Mouse (Mus musculus) lung, postnatal 0 days (tissue): ENCODE measurements around the gene Dcaf12. TPM values are rescaled to one million over a fixed set of nuclear protein-coding genes. Genes with fewer than 3 reads are reported as not detected.

Experiments
- ATAC-seq: fragments of 200-750 bp; cut with Nextera tagmentation; 2 replicates; pipeline ENCODE4 v1.8.0; 2017; ENCODE audit warnings: moderate library complexity
- DNase-seq: peaks from one replicate; pipeline ENCODE4 v3.0.0-alpha.2; 2016; ENCODE audit warnings: low spot score
- H3K27ac ChIP-seq: fragments of 300-500 bp; sonication (generic); 2 replicates; pipeline ENCODE4 v1.5.1; 2014; ENCODE audit warnings: antibody characterized with exemption, mild to moderate bottlenecking, low read length, mixed read lengths
- H3K27me3 ChIP-seq: fragments of 300-500 bp; sonication (generic); replicated peaks from 2 replicates; pipeline ENCODE4 v1.6.1; 2014; ENCODE audit warnings: low read length, mixed read lengths; ENCODE audit not compliant: insufficient read depth
- H3K36me3 ChIP-seq: fragments of 300-500 bp; sonication (generic); 2 replicates; pipeline ENCODE4 v1.6.1; 2014; ENCODE audit warnings: low read length, mixed read lengths; ENCODE audit not compliant: insufficient read depth
- H3K4me1 ChIP-seq: fragments of 300-500 bp; sonication (generic); 2 replicates; pipeline ENCODE4 v1.6.1; 2014; ENCODE audit warnings: antibody characterized with exemption, low read depth, low read length, mixed read lengths; ENCODE audit not compliant: insufficient read depth
- H3K4me2 ChIP-seq: fragments of 300-500 bp; sonication (generic); replicated peaks from 2 replicates; pipeline ENCODE4 v1.6.1; 2014; ENCODE audit warnings: low read depth, mild to moderate bottlenecking, low read length, moderate library complexity, mixed read lengths
- H3K4me3 ChIP-seq: fragments of 300-500 bp; sonication (generic); 2 replicates; pipeline ENCODE4 v1.5.1; 2014; ENCODE audit warnings: low read depth, low read length
- H3K9ac ChIP-seq: fragments of 300-500 bp; sonication (generic); replicated peaks from 2 replicates; pipeline ENCODE4 v1.6.1; 2014; ENCODE audit warnings: low read depth, mild to moderate bottlenecking
- H3K9me3 ChIP-seq: fragments of 300-500 bp; sonication (generic); 2 replicates; pipeline ENCODE4 v1.6.1; 2016; ENCODE audit warnings: low read length, mixed read lengths
- CTCF ChIP-seq: IDR thresholded peaks from 2 replicates; pipeline ENCODE4 v1.5.1; 2016; ENCODE audit warnings: antibody characterized with exemption, mild to moderate bottlenecking
- EP300 ChIP-seq: IDR thresholded peaks from 2 replicates; pipeline ENCODE4 v1.6.1; 2016; ENCODE audit warnings: antibody characterized with exemption, mild to moderate bottlenecking, control low read depth
- WGBS: fragments of 180-500 bp; shearing (Covaris S2); extraction: QIAGEN DNeasy Blood & Tissue Kit; methylation state at CpG from one replicate; pipeline ENCODE4 v1.1.7; 2014; 5-methylcytosine and 5-hydroxymethylcytosine counted together
- polyA plus RNA-seq: library from polyadenylated mRNA; unstranded; fragments of >200 nt; fragmentation: Nextera tagmentation; extraction: Ambion mirVana; gene quantifications from 2 replicates; pipeline ENCODE4 v1.2.1, GENCODE M21; 2015

Gene Dcaf12
- polyA plus RNA-seq, result 41.3 and 48.1 TPM in 2 replicates

DNA sequence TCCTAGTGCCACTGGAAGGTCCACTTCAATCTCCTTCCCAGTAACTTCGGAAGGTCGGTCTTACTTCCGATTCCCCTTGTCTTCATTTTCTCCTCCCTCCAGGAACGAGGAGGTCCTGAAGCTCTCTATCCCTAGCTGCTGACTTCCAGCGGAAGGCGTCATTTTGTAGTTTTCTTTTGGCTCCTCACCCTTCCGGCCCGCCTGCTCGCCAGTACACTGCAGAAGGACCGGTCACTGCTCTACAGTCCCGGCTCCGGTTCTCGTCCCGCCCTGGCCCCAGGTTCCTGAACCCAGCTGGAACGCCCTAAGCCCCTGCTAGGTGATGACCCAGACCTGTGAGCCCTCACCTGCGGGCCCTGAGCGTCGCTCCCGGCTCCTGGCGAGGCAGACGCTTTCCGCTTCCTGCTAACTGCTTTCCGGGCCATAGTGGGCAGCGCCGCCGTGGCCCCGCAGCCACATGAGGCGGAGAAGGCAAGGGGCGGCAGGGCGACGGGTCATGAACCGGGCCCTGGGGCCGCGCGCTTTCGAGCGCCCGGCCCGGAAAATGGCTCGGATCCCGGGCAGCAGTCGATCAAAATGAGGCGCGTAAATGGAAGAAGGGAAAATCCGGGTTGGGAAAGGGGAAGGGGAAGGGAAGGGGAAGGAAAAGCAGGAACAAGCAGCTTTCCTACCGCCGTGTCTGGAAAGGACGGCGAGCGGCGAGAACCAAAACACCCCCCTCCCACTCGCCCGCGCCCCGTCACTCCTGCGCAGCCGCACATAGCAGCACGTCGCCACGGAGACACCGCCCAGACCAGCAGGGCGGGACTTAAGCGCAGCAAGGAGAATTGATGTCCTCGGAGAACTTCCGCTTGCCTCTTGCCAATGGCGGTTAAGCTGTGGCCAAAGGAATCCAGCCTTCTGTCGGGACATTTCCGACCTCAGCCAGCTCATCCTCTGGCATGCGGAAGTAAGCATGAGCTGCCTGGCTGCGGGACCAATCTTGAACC is at the start of gene Dcaf12:
Gene Dcaf12 (minus strand): TSS at position 749 of the 989 bp plus-strand sequence.
- under 1% methylated on average over 69 of the region's 70 CpGs for WGBS

DNA sequence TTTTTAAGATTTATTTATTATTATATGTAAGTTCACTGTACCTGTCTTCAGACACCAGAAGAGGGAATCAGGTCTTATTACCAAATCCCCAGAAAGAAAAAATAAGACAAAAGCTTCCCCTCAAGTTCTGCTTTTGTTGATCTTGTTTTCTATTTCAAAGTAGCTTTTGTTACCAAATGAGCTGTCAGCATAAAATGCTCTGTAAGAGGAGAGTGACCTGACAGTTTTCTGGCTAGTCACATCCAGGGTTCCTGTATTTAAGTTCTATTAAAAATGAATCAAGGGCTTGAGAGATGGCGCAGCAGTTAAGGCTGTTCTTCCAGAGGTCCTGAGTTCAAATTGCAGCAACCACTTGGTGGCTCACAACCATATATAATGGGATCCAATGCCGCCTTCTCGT is 46.4 kb upstream of the Dcaf12 start:
- DNase-seq (peak; percentile 26), ATAC-seq (no peak)
- H3K4me3 ChIP-seq, result no peak overlapping the region
- no peak overlapping the region for H3K9ac ChIP-seq
- H3K27ac ChIP-seq, result no peak overlapping the region
- no peaks in the 10 kb centered on the region for H3K9me3 ChIP-seq
- TF ChIP-seq CTCF, result no peak
- TF ChIP-seq EP300, result no peak
- H3K36me3 ChIP-seq, result no peaks in the 10 kb centered on the region
- no peaks in the 10 kb centered on the region for H3K4me1 ChIP-seq
- no peaks in the 10 kb centered on the region for H3K27me3 ChIP-seq
- no peak overlapping the region for H3K4me2 ChIP-seq
- WGBS, result 84% methylated on average over 3 of the region's 3 CpGs

More for the DNA sequence above, at the start of gene Dcaf12:
- H3K4me3 ChIP-seq, result peak within 1 kb of the TSS; percentile 98
- no peaks in the 10 kb centered on the region for H3K36me3 ChIP-seq
- peak; percentile 99 for DNase-seq
- peak; percentile 98 for ATAC-seq
- peak within 1 kb of the TSS; percentile 100 for H3K27ac ChIP-seq
- no peak for TF ChIP-seq CTCF
- TF ChIP-seq EP300, result peak; percentile 71
- no peaks in the 10 kb centered on the region for H3K27me3 ChIP-seq
- peaks cover 16% of the 10 kb centered on the region; the same call in 1 of the 2 replicates for H3K4me1 ChIP-seq
- peak within 1 kb of the TSS; percentile 82 for H3K4me2 ChIP-seq
- H3K9ac ChIP-seq, result peak within 1 kb of the TSS; percentile 99
- no peaks in the 10 kb centered on the region for H3K9me3 ChIP-seq

DNA sequence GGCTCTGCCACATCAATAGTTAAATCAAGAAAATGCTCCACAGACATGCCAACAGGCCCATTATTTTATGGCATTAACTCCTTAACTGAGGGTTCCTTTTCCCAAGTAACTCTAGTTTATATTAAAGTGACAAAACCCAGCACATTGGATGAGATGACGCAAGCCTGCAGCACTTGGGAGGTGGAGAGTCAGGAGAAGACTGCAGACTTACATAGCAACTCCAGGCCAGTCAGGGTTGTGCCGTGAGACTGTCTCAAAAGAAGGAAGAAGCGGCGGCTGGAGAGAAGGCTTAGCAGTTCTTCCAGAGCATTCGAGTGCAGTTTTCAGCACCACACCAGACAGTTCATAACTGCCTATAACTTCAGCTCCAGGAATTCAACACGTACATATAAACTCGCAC is 44.7 kb upstream of the Dcaf12 start:
- Histone ChIP-seq H3K9ac (no peak overlapping the region), H3K4me3 (no peak overlapping the region), H3K36me3 (no peaks in the 10 kb centered on the region), H3K27ac (no peak overlapping the region), H3K27me3 (no peaks in the 10 kb centered on the region), H3K9me3 (no peaks in the 10 kb centered on the region), H3K4me2 (no peak overlapping the region), H3K4me1 (no peaks in the 10 kb centered on the region)
- WGBS, result 80% methylated on average over 7 of the region's 7 CpGs
- DNase-seq, result peak; percentile 14
- TF ChIP-seq CTCF (no peak), EP300 (no peak)
- ATAC-seq, result no peak

DNA sequence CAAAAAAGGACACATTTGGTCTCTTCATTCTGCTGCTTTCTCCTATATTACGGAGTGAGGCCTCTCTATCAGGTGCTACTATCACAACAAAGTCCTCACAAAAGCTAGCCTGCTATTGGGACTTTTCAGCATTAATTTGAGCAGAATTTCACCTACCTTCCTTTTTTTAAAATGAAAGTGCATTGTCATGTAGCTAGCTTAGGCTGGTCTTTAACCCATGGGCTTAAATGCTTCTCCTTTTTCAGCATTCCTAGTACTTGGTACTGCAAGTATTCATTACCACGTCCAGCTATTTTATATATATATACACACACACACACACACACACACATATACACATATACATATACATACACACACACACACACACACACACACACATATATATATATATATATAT is 44.0 kb upstream of the Dcaf12 start:
- ATAC-seq (no peak), DNase-seq (no peak)
- Histone ChIP-seq H3K4me1 (no peaks in the 10 kb centered on the region), H3K9me3 (no peaks in the 10 kb centered on the region), H3K36me3 (no peaks in the 10 kb centered on the region), H3K9ac (no peak overlapping the region), H3K27ac (no peak overlapping the region), H3K4me2 (no peak overlapping the region), H3K4me3 (no peak overlapping the region), H3K27me3 (no peaks in the 10 kb centered on the region)
- TF ChIP-seq CTCF (no peak), EP300 (no peak)
- 75% methylated on average over 2 of the region's 2 CpGs for WGBS

DNA sequence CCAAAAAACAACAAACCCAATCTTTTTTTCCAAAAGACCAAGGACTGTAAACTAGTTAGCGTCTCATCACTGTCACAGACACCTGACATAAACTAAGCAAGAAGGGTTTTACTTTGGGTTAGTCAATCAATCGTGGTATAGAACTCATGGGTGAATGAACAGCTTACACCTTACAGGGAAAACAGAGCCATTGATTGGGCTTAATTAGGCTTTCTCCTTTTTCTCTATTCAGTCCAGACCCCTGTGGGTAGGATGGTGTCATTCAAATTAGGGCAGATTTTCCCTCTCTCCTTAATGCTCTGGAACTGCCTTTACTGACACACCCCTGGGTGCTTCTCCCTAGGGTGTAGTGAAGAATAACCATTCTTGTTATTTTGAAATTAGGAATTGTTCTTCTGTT is 42.5 kb upstream of the Dcaf12 start:
- no peaks in the 10 kb centered on the region for H3K36me3 ChIP-seq
- DNase-seq (no peak), ATAC-seq (no peak)
- no peaks in the 10 kb centered on the region for H3K9me3 ChIP-seq
- H3K4me2 ChIP-seq, result no peak overlapping the region
- TF ChIP-seq EP300 (no peak), CTCF (no peak)
- no peak overlapping the region for H3K4me3 ChIP-seq
- H3K27ac ChIP-seq, result no peak overlapping the region
- H3K9ac ChIP-seq, result no peak overlapping the region
- no peaks in the 10 kb centered on the region for H3K27me3 ChIP-seq
- 90% methylated on average over 2 of the region's 2 CpGs for WGBS
- H3K4me1 ChIP-seq, result no peaks in the 10 kb centered on the region

DNA sequence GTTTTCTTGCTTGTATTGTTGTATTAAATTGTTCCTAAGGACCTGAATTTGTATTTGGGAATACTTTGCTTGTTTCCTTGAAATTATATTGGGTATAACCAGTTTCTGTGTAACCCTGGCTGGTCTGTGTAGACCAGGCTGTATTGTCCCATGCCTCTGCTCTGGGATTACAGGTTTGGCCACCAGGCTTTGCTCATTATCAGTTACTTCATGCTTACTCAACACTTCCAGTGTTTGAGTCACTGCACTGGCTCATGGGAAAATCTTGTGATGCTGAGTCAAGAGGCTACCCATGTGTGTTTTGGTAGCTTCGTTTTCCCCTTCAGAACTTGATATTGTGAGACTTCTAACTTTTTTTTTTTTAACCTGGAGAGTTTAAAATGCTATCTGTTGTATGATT is 38.6 kb upstream of the Dcaf12 start:
- no peak for ATAC-seq
- peak; percentile 32 for DNase-seq
- H3K9me3 ChIP-seq, result no peaks in the 10 kb centered on the region
- H3K9ac ChIP-seq, result no peak overlapping the region
- H3K4me3 ChIP-seq, result no peak overlapping the region
- no peak overlapping the region for H3K4me2 ChIP-seq
- H3K27ac ChIP-seq, result no peak overlapping the region
- WGBS, result 92% methylated on average over 1 of the region's 1 CpGs
- no peaks in the 10 kb centered on the region for H3K36me3 ChIP-seq
- H3K4me1 ChIP-seq, result no peaks in the 10 kb centered on the region
- no peak for TF ChIP-seq EP300
- TF ChIP-seq CTCF, result no peak
- H3K27me3 ChIP-seq, result no peaks in the 10 kb centered on the region
